Mouse (Mus musculus) embryonic facial prominence, embryonic 14.5 days (tissue): ENCODE measurements around the gene Pnpo. TPM values are rescaled to one million over a fixed set of nuclear protein-coding genes. Genes with fewer than 3 reads are reported as not detected.

ENCODE experiments used
- ATAC-seq: fragments of 200-750 bp; cut with Nextera tagmentation; 2 replicates; pipeline ENCODE4 v1.8.0; 2017; ENCODE audit warnings: low read depth, moderate number of reproducible peaks, moderate TSS enrichment
- DNase-seq: peaks from one replicate; pipeline ENCODE4 v3.0.0-alpha.2; 2015; ENCODE audit warnings: low spot score
- H3K27ac ChIP-seq: fragments of 300-500 bp; sonication (generic); replicated peaks from 2 replicates; pipeline ENCODE4 v1.5.1; 2014; ENCODE audit warnings: low read depth, mild to moderate bottlenecking, low read length, moderate library complexity
- H3K27me3 ChIP-seq: fragments of 300-500 bp; sonication (generic); replicated peaks from 2 replicates; pipeline ENCODE4 v1.6.1; 2014; ENCODE audit warnings: low read length; ENCODE audit not compliant: control insufficient read depth, insufficient read depth
- H3K36me3 ChIP-seq: fragments of 300-500 bp; sonication (generic); 2 replicates; pipeline ENCODE4 v1.6.1; 2014; ENCODE audit warnings: low read length, mixed read lengths; ENCODE audit not compliant: control insufficient read depth, insufficient read depth
- H3K4me1 ChIP-seq: fragments of 300-500 bp; sonication (generic); 2 replicates; pipeline ENCODE4 v1.6.1; 2014; ENCODE audit warnings: antibody characterized with exemption, low read length; ENCODE audit not compliant: control insufficient read depth, insufficient read depth
- H3K4me2 ChIP-seq: fragments of 300-500 bp; sonication (generic); 2 replicates; pipeline ENCODE4 v1.6.1; 2014; ENCODE audit warnings: low read depth, mild to moderate bottlenecking, low read length, moderate library complexity, mixed read lengths
- H3K4me3 ChIP-seq: fragments of 300-500 bp; sonication (generic); 2 replicates; pipeline ENCODE4 v1.5.1; 2014; ENCODE audit warnings: low read depth, mild to moderate bottlenecking, low read length
- H3K9ac ChIP-seq: fragments of 300-500 bp; sonication (generic); 2 replicates; pipeline ENCODE4 v1.6.1; 2014; ENCODE audit warnings: low read depth, mild to moderate bottlenecking, low read length, moderate library complexity, mixed read lengths
- H3K9me3 ChIP-seq: fragments of 300-500 bp; sonication (generic); 2 replicates; pipeline ENCODE4 v1.6.1; 2016; ENCODE audit warnings: low read length; ENCODE audit not compliant: control insufficient read depth
- WGBS: fragments of 180-500 bp; shearing (Covaris S2); extraction: QIAGEN DNeasy Blood & Tissue Kit; methylation state at CpG from one replicate; pipeline ENCODE4 v1.1.7; 2014; 5-methylcytosine and 5-hydroxymethylcytosine counted together
- polyA plus RNA-seq: library from polyadenylated mRNA; unstranded; fragments of >200 nt; fragmentation: Nextera tagmentation; extraction: Ambion mirVana; gene quantifications from 2 replicates; pipeline ENCODE4 v1.2.1, GENCODE M21; 2014

Pnpo gene
- polyA plus RNA-seq, 1 experiment from 2014 or later: 26.8 TPM

DNA sequence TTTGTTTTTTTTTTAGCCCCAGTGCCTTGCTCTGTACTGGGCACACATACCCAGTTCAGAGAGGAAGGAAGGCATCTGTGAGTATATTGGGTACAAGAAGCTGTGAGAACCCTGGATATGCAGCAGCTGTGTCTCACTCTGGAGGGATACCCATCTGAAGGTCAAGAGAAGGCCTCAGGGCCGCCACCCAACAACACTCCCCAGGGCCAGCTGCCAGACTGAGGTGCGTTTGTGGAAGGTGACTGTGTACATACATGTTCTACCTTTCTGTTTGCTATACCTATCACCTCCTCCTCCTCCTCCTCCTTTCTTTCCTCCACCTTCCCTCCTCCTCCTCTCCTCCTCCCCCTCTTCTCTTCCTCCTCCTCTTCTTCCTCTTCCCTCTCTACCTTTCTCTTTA lies 15.7 kb downstream of the Pnpo start, which contains the start of gene Prr15l:
TSS of gene Prr15l (plus strand) at position 17 of the 400 bp plus-strand sequence.
- H3K9ac ChIP-seq: peak within 1 kb of the TSS; percentile 25; the same call in 1 of the 2 replicates
- peak within 1 kb of the TSS; percentile 24 for H3K4me2 ChIP-seq
- DNase-seq (no peak), ATAC-seq (no peak)
- H3K4me3 ChIP-seq: no peak within 1 kb of the TSS
- peaks cover 3% of the 10 kb centered on the region; the same call in 1 of the 2 replicates for H3K27me3 ChIP-seq
- H3K4me1 ChIP-seq: peaks cover 4% of the 10 kb centered on the region; the same call in 1 of the 2 replicates
- no peaks in the 10 kb centered on the region for H3K36me3 ChIP-seq
- WGBS: 67% methylated on average over 1 of the region's 2 CpGs
- peak within 1 kb of the TSS; percentile 44; the same call in 1 of the 2 replicates for H3K27ac ChIP-seq
- no peaks in the 10 kb centered on the region for H3K9me3 ChIP-seq

DNA sequence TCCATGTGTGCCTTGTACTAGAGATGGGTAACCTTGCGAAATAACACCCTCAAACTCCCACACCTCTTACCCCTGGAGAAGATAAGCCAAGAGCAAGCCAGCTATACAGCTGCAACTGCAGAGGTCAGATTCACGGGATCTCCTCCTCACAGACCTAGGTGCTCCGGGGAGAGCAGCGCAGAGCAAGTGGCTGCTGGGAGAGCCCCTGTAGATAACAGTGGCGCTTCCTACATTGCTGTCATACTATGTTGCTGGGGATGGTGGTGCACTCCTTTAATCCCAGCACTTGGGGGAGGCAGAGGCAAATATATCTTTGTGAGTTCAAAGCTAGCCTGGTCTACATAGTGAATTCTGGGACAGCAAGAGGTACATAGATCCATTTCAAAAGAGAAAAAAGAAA lies 17.2 kb downstream of the Pnpo start:
- Histone ChIP-seq H3K4me2 (no peak overlapping the region), H3K9me3 (no peaks in the 10 kb centered on the region), H3K4me1 (peaks cover under 1% of the 10 kb centered on the region; the same call in 1 of the 2 replicates), H3K4me3 (no peak overlapping the region), H3K9ac (no peak overlapping the region), H3K27ac (no peak overlapping the region), H3K27me3 (peaks cover 3% of the 10 kb centered on the region; the same call in 1 of the 2 replicates), H3K36me3 (no peaks in the 10 kb centered on the region)
- WGBS: 86% methylated on average over 5 of the region's 5 CpGs
- no peak for ATAC-seq
- DNase-seq: no peak

DNA sequence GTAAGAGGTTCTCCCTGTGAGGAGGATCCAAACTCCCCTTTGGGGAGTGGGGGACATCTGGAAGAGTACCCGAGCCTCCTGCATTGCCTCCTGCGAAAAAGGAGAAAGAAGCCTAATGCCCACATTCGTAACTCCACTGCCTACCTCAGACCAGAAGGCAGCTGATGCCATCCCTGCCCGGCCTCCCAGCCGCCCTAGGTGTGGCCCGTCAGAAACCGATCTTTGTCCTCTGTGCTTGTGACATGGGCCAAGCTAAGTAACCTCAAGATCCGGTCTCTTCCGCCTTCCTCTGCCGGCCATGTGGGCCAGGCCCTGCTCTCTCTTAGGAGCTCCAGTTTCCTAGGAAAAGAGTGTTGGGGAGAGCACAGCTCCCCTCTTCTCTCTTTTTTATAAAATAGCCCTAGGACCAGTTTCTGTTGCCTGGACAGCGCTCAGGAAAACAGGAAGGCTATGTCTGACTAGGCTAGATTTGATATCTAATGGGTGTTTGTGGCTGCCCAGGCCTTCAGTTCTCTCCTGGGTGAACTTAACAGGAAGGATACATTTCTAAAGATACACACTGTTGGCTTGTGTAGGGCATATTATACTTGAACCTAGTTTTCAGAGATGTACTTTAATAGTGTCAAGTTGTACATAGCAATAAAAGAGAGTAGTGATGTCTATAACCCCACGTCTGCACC lies 18.2 kb downstream of the Pnpo start:
- Histone ChIP-seq H3K4me2 (no peak overlapping the region), H3K27ac (no peak overlapping the region), H3K4me1 (no peaks in the 10 kb centered on the region), H3K9ac (no peak overlapping the region), H3K4me3 (no peak overlapping the region), H3K36me3 (no peaks in the 10 kb centered on the region), H3K27me3 (peaks cover 3% of the 10 kb centered on the region; the same call in 1 of the 2 replicates), H3K9me3 (no peaks in the 10 kb centered on the region)
- DNase-seq (no peak), ATAC-seq (no peak)
- WGBS: 85% methylated on average over 12 of the region's 12 CpGs

- ATAC-seq (no peak), DNase-seq (no peak)
- H3K36me3 ChIP-seq: no peaks in the 10 kb centered on the region
- WGBS: 75% methylated on average over 11 of the region's 11 CpGs
- H3K27ac ChIP-seq: no peak overlapping the region
- H3K27me3 ChIP-seq: peaks cover 3% of the 10 kb centered on the region; the same call in 1 of the 2 replicates
- no peaks in the 10 kb centered on the region for H3K4me1 ChIP-seq
- no peak overlapping the region for H3K9ac ChIP-seq
- no peak overlapping the region for H3K4me3 ChIP-seq
- H3K9me3 ChIP-seq: no peaks in the 10 kb centered on the region
- H3K4me2 ChIP-seq: no peak overlapping the region
Measured at GRCm38 (mm10) chr11:96924861-96925260, 18.9 kb downstream of the Pnpo start.

- ATAC-seq (no peak), DNase-seq (no peak)
- H3K9me3 ChIP-seq: no peaks in the 10 kb centered on the region
- H3K36me3 ChIP-seq: no peaks in the 10 kb centered on the region
- H3K27me3 ChIP-seq: no peaks in the 10 kb centered on the region
- no peak overlapping the region for H3K4me3 ChIP-seq
- H3K27ac ChIP-seq: no peak overlapping the region
- WGBS: 51% methylated on average over 6 of the region's 6 CpGs
- no peak overlapping the region for H3K4me2 ChIP-seq
- H3K4me1 ChIP-seq: peaks cover 8% of the 10 kb centered on the region
- no peak overlapping the region for H3K9ac ChIP-seq
Measured at GRCm38 (mm10) chr11:96919003-96919402, 24.8 kb downstream of the Pnpo start.

- no peak overlapping the region for H3K27ac ChIP-seq
- no peak for ATAC-seq
- no peak overlapping the region for H3K4me2 ChIP-seq
- no peak overlapping the region for H3K4me3 ChIP-seq
- DNase-seq: no peak
- H3K9me3 ChIP-seq: no peaks in the 10 kb centered on the region
- WGBS: 89% methylated on average over 6 of the region's 6 CpGs
- no peaks in the 10 kb centered on the region for H3K27me3 ChIP-seq
- no peaks in the 10 kb centered on the region for H3K36me3 ChIP-seq
- no peak overlapping the region for H3K9ac ChIP-seq
- peaks cover 8% of the 10 kb centered on the region for H3K4me1 ChIP-seq
Measured at GRCm38 (mm10) chr11:96917415-96917814, 26.4 kb downstream of the Pnpo start.

GRCm38 (mm10) chr11:96916885-96917396 lies 26.8 kb downstream of the Pnpo start:
- Histone ChIP-seq H3K9ac (peak overlapping the region; percentile 41; the same call in 1 of the 2 replicates), H3K4me1 (peaks cover 8% of the 10 kb centered on the region), H3K4me3 (peak overlapping the region; percentile 35), H3K36me3 (peaks cover 3% of the 10 kb centered on the region), H3K27me3 (no peaks in the 10 kb centered on the region), H3K9me3 (no peaks in the 10 kb centered on the region), H3K4me2 (peak overlapping the region; percentile 50), H3K27ac (no peak overlapping the region)
- 30% methylated on average over 13 of the region's 13 CpGs for WGBS
- DNase-seq (no peak), ATAC-seq (peak; percentile 1; the same call in 1 of the 2 replicates)

DNA sequence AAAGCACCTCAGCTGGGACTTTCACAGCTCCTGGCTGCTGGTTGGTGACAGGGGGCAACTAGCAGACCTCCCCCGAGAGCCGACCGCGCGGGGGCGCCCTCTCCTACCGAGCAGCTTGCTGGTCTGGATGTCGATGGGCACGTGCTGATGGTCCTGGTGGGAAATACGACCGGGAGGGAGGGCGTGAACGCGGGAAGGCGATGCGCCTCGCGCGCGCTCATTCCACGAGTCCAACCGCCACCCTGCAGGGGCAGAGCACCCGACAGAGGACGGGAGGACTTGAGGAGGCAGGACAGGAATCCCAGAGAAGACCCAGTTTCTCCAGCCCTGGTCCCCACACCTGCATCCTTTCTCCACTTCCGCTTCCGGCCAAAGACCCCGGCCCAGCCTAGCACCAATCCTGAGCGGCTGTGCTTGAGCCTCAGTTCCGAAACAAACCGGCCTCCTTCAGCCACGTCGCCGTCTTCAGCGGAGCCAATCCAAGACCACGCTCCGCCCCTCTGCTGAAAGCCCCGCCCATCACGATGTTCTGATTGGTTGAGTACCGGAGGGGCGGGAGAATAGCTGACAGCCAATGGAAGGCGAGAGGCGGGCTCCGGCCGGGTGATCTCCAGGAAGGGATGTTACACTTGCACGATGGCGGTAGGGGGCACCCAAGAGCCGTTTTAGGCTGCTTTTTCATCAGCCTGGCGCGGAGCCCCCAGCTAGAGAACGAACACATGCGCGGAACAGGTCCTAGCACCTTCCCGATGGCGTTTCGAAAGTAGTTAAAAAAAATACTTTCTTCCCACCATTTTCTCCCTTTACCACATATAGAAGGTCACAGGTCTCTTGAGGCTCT lies 27.5 kb downstream of the Pnpo start, which contains the start of gene Cdk5rap3:
TSS of gene Cdk5rap3 (minus strand) at position 453 of the 841 bp plus-strand sequence.
- no peaks in the 10 kb centered on the region for H3K27me3 ChIP-seq
- peak within 1 kb of the TSS; percentile 79 for H3K4me2 ChIP-seq
- peaks cover 10% of the 10 kb centered on the region for H3K36me3 ChIP-seq
- under 1% methylated on average over 48 of the region's 55 CpGs for WGBS
- DNase-seq (peak; percentile 99), ATAC-seq (peak; percentile 98)
- H3K4me1 ChIP-seq: peaks cover 8% of the 10 kb centered on the region
- peak within 1 kb of the TSS; percentile 70 for H3K4me3 ChIP-seq
- H3K27ac ChIP-seq: peak within 1 kb of the TSS; percentile 72
- H3K9ac ChIP-seq: peak within 1 kb of the TSS; percentile 78
- no peaks in the 10 kb centered on the region for H3K9me3 ChIP-seq
